Mouse (Mus musculus) heart, postnatal 0 days (tissue): ENCODE measurements at regions not wholly inside any gene's neighbourhood (a gene's known extent, or its start where the extent isn't known, plus 50 kb on each side); places are given as distances from the start of the nearest gene placed in this dataset.

ENCODE experiments used
- CTCF ChIP-seq: IDR thresholded peaks from 2 replicates; pipeline ENCODE4 v1.5.1; 2016; ENCODE audit warnings: antibody characterized with exemption, control low read depth, low read depth
- EP300 ChIP-seq: IDR thresholded peaks from 2 replicates; pipeline ENCODE4 v1.6.1; 2016; ENCODE audit warnings: antibody characterized with exemption, low read depth

- TF ChIP-seq CTCF (no peak), EP300 (no peak)
These were observed 63.4 kb upstream of the Eed start for GRCm38 (mm10) chr7:90044100-90044698.
